Mouse (Mus musculus) myocyte (in vitro differentiated cells): ENCODE measurements at regions not wholly inside any gene's neighbourhood (a gene's known extent, or its start where the extent isn't known, plus 50 kb on each side); places are given as distances from the start of the nearest gene placed in this dataset.

Experiments
- CEBPB ChIP-seq: IDR thresholded peaks from 2 replicates; pipeline ENCODE4 v1.6.1; 2011; ENCODE audit warnings: mild to moderate bottlenecking, moderate library complexity; ENCODE audit not compliant: poor library complexity, insufficient read depth, severe bottlenecking
- E2F4 ChIP-seq: IDR thresholded peaks from one replicate; pipeline ENCODE4 v1.6.1; 2011; ENCODE audit warnings: mild to moderate bottlenecking, control low read depth, moderate library complexity; ENCODE audit not compliant: insufficient read depth
- MAX ChIP-seq: IDR thresholded peaks from one replicate; pipeline ENCODE4 v1.6.1; 2011; ENCODE audit warnings: low read depth, mild to moderate bottlenecking, control low read depth
- POLR2A ChIP-seq: IDR thresholded peaks from one replicate; pipeline ENCODE4 v1.6.1; 2011; ENCODE audit warnings: low read depth, mild to moderate bottlenecking, control low read depth, moderate library complexity; ENCODE audit not compliant: insufficient read length
- POLR2AphosphoS2 ChIP-seq: IDR thresholded peaks from one replicate; pipeline ENCODE4 v1.6.1; 2011; ENCODE audit warnings: low read depth, control low read depth; ENCODE audit not compliant: insufficient read length
- REST ChIP-seq: IDR thresholded peaks from one replicate; pipeline ENCODE4 v1.6.1; 2011; ENCODE audit warnings: mild to moderate bottlenecking, control low read depth, moderate library complexity; ENCODE audit not compliant: insufficient read depth, insufficient read length
- SRF ChIP-seq: IDR thresholded peaks from one replicate; pipeline ENCODE4 v1.6.1; 2011; ENCODE audit warnings: low read depth; ENCODE audit not compliant: control insufficient read depth, insufficient read length
- TCF12 ChIP-seq: IDR thresholded peaks from one replicate; pipeline ENCODE4 v1.6.1; 2011; ENCODE audit warnings: mild to moderate bottlenecking, control low read depth; ENCODE audit not compliant: poor library complexity, insufficient read depth, severe bottlenecking
- USF1 ChIP-seq: IDR thresholded peaks from one replicate; pipeline ENCODE4 v1.6.1; 2011; ENCODE audit warnings: low read depth, mild to moderate bottlenecking, control low read depth, moderate library complexity

DNA sequence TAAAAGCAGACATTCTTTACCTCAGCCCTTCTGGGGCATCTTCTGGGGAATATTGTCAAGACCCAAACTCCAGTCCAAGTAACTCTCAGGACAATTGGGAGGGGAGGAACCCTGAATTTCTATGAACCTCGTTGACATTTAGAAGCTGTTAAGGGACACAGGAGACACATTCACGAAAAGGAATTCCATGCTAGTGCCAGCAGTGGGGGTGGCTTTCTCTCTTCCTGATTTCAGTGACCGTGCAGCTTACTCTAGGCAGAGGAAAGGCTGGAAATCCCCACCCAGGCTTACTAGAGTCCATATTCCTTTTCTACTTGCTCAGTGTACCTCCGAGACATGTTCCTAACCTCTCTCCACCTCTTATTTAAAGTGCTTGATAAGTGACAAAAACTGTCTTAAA lies 239.9 kb upstream of the Tgfbr2 start:
- TF ChIP-seq E2F4 (no peak), REST (no peak), POLR2AphosphoS2 (no peak), POLR2A (no peak), USF1 (no peak), CEBPB (no peak), TCF12 (no peak), MAX (no peak), SRF (no peak)
